Mouse (Mus musculus) neural tube, embryonic 10.5 days (tissue): ENCODE results near the gene Il17ra.

Experiments used
- DNase-seq: peaks from one replicate; pipeline ENCODE4 v3.0.0-alpha.2; 2017; ENCODE audit warnings: low spot score; ENCODE audit errors: extremely low spot score

The Il17ra gene

DNA sequence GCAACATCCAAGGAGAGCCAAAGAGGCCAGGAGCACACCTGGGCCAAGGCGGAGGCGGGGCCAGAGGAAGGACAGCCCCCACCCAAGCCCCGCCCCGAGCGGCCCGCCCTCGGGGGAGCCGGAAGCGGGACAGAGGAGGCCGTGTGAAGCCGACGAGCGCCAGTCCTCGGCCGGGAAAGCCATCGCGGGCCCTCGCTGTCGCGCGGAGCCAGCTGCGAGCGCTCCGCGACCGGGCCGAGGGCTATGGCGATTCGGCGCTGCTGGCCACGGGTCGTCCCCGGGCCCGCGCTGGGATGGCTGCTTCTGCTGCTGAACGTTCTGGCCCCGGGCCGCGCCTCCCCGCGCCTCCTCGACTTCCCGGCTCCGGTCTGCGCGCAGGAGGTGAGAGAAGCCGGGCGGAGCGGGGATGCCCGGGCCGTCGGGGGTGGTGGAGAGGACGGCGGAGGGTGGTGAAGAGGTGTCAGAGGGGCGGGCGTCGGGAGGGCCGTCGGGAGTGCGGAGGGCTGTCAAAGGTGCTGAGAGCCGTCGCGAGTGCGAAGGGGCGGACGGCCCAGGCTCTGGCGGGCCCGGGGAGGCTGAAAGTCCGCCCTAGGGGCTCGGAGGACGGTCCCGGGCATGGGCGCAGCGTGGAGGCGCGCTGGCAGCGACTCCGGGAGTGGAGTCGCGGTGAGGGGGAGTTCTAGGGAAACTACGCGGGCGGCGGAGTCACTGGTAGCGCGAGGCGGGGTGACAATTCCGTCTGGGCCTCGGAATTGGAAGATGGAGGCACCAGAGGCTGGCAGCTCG, at the start of gene Il17ra:
Il17ra (plus strand) TSS at position 162 of the 786 bp plus-strand sequence.
- peak; percentile 72 for DNase-seq

DNA sequence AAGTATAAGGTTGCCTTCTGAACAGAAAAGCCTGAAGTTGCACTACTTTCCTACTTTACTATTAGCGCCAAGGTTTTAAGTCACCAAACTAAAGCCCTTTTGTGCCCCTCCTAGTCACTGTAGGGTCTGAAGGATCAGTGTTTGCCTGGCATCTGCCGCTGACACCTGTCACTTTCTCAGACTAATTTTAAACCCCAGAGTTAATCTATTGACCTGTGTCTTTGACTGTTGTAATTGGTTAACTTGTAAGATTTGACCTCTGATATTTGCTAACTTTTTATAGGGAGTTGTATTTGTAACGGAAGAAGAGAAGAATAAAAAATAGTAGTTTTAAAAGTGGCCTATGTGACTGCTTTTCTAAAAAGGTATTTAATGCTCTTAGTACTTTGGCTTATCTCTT, 24.9 kb upstream of the Il17ra start:
- no peak for DNase-seq

DNA sequence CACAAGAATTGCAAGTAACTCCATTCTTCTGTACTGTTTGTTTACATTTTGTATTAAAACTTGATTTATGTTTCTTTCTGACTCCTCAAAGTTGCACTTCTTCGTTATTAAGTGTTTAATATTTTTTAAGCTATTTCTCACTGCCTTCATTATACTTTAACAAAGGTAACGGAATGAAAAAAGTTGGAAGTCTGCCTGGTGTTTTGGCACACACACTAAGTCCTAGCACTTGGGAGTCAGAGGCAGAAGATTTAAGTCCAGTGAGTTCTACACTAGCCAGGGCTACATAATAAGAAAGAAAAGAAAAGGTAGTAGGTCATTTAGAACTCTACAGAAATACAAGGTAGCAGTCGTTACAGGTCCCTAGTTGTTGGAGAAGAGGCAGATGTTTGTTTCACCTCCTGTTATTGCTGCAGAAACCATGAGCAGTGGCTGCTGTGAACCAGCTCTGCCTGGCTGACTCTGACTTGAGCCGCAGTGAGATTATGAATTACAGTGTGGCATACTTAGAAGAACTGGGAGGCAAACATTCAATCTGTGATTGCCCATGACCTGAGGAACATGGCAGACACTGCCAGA, 20.8 kb upstream of the Il17ra start:
- DNase-seq: no peak

DNA sequence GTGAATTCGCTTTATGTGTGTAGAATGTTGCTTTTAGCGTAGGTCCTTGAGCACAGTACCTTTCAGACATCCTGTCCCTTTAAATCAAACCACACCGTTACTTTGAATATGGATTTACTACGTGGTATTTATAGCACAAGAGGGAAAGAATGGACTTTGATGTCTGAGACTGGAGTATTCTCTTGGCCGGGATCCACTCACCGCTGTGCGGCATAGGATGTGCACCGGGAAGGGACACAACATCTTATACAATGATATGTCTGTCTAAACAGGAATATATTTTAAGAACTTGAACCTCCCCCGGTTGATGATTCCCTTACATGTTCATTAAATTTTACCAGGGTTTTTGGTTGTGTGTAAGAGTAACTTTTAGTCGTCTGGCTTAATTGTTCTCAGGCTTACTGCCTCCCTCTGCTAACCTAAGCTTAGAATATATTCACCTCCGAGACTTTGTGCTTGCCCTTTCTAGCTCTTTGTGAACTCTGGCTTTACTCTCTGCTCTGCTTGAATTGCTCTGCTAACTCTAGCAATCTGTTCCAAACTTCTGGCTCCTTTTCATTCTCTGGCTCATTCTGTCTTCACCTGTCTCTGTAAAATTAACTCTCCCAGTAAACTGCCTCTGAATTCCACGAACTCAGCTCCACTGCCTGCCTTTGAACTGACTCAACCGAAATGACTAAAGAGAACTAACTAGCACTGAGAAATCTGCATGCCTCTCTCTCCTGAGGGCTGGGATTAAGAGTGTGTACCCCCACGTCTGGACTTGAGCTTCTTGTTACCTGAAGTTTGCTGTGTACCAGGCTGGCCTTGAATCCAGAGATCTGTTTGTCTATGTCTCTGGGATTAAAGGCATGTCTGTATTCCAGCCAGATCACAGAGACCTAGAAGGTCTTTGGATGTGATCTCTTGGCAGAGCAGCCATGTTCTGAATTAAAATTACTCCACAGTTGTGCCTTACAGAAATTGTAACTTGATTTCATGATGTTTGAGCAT, 19.4 kb upstream of the Il17ra start:
- DNase-seq: no peak

DNA sequence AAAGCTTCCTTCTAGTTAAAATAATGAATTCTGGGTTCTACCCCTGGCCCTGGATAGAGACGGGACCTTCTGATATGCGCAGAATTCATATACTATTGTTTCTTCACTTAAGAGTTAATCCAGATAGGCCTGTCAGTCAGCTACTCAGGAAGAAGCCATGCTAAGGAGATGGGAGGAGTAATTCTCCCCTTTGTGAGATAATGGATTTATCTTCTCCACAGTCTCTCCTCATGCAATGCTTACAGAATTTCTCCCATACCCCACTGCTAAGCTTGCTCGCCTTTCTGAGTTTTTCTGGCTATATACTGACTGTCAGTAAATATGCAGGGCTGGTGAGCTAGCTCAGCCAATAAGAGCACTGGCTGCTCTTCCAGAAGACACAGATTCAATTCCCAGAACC, 12.8 kb upstream of the Il17ra start:
- no peak for DNase-seq

DNA sequence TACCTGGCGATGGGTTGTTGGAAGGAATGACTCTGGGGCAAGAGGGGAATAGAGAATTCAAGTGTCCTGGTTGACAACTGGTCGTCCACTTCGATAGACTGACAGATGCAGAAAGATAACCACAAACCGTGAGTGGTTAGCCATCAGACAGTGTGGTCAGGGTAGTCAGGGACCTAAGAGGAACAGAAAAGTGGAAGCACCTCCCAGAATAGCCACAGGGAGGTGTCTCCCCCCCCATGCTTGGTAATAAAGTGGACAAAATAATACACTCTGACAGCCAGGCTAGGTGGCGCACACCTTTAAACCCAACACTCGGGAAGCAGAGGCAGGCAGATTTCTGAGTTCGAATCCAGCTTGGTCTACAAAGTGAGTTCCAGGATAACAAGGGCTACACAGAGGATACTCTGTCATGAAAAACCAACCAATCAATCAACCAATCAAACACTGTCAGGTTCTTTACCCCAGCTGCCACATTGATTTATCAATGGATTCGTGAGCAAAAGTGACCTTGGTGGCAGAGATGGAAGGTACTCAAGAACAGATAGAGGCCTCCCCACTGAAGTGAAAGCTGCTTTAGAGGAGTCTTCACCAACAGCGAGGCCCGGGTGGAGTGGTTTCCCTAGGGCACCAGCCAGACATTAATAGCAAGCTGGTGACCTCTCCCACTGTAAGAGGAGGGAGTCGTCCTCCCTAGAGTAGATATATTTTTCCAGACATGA, 10.5 kb upstream of the Il17ra start:
- no peak for DNase-seq

DNA sequence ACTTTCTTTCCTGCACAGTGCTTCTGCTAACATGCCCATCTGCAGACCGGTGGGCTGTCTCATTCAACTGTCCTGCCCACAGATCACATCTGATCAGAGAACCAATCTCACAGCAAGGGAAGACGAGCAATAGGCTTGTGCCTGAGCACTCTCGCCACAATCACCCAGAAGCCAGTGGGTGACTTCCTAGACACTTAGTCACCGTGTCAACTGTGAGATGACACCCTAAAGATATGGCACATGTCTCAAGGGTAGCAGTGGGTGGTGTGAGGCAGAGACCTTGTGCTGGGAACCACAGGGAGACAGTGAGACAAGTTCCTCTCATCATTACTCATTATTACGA, 10.0 kb upstream of the Il17ra start:
- no peak for DNase-seq

DNA sequence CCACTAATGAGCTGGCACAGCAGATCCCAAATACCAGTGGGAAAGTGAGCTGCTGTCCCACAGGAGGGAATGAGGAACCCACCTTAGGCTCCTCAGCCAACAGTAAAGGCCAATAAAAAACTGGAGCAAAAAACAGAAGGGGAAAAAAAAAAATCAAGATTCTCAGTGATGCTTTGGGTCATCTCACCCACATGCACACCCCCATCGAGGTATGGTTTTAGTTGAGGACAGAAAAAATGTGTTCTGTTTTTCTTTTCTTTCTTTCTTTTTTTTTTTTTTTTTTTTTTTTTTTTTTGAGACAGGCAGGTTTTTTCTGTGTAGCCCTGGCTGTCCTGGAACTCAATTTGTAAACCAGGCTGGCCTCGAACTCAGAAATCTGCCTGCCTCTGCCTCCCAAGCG, 9.5 kb upstream of the Il17ra start:
- DNase-seq: no peak

DNA sequence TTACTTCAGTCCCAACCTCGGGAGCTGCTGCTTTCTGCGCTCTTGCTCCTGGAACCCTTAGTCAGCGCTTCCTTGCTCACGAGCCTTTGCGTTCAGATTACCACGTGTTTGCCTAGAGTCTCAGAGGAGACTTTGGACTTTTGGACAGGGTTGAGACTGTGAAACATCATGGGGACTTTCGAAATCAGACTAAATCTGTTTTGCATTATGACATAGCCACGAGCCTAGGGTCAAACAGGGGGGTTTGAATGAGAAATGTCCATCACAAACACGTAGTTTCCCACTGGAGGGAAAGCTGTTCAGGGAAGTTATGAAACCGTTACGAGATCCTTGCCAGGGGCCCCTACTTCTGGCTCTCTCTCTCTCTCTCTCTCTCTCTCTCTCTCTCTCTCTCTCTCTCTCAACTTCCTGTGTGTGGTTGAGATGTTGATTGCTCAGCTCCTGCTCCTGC, 8.4 kb upstream of the Il17ra start:
- no peak for DNase-seq

DNA sequence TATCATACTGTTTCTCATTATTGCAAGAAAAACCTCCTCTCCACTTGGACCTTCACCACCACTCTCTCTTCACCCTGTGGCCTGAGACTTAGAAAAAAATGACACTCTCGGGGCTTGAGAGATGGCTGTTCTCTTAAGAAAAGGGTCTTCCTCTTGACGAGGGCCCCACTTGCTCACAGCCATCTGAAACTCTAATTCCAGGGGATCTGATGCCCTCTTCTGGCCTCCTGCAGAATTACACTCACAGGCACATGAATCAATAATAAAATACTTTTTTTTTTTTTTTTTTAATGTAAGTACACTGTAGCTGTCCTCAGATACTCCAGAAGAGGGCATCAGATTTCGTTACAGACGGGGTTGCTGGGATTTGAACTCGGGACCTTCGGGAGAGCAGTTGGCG, 6.0 kb upstream of the Il17ra start:
- DNase-seq: no peak

DNA sequence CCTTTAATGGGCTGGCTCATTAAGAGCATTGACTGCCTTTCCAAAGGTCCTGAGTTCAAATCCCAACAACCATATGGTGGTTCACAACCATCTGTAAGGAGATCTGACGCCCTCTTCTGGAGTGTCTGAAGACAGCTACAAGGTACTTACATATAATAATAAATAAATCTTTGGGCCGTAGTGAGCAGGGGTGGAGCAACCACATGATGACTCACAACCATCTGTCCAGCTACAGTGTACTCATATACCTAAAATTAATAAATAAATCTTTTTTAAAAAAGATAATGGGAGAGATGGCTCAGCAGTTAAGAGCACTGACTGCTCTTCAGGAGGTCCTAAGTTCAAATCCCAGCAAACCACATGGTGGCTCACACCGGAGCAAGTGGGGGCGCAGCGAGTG, 5.3 kb upstream of the Il17ra start:
- DNase-seq: no peak

DNA sequence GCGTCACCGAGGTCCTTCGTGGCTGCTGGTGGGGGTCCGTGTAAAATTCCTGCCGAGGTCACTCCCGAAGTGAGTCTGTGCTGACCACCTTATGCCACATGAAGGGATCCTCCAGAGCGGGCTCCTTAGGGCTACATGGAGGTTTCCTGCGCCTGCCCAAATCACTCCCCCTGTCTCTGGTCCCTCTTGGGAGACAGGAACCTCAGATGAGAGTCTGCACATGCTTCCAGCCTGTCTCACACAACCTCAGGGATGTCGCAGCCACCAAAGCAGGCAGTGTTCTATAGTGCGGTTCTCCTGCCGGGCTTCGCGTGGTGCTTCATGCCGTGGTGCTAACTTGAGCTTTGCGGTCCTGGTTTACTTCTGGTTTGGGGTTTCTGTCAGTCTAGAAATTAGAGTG, 1.8 kb upstream of the Il17ra start:
- no peak for DNase-seq

DNA sequence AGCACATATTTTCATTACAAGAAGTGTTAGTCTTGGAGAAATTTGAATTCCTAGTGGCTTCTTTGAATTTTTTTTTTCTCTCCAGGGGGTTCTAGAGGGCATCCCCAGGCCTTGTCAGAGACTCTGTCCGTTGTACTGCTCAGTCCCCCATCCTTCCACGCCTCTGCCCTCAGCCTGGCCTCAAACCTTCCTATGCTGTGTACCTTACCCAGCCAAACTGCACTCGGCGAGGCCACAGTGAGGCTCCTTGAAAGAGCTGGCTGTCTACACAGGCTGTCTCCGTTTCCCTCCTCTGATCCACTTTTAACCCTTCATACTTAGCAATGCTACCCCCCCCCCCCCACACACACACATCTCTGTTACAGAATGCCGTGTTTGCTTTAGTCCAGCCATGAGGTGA, 796 bp upstream of the Il17ra start:
- no peak for DNase-seq

DNA sequence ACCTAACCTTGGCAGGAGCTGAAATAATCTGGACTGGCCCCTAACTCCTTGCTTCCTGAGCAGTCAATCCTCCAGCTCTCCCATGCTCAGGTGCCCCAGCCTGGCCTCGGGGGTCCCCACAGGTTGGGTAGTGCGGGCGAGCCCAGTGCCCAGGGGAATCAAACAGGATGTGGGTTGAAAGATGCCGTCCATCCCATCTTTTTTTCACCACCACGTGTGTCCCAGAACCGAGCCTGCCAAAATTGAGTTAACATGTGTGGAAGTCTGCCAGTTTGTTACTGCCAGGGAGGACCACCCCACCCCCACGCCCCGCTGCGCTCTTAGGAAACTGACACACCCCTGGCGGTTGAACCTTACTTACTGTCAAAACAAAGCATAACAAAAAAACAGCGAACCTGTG, 837 bp downstream of the Il17ra start:
- peak; percentile 18 for DNase-seq

DNA sequence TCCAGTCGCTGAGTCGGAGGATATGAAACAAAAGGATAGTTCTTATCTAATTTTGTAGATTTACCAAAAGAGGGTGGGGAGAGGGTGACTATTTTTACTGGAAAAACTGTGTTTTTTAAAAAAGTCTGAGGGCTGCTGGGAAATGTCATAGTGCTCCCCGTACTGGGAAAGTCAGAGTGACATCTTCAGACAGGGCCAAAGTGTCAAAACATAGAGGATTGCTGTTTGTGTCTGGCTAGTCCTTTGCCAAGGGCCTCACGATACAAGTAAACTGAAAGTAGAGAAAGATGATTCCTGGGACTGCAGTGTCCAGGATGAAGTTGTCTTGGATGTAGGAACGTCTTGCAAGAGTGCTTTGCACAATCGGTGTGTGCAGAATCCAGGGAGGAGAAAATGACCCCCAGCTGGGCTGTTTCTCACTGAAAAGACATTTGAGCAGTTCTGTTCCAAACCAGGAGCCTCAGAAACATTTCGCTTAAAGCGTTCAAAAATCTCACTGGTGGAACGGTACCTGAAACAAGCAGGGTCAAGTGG, 1.4 kb downstream of the Il17ra start:
- DNase-seq: no peak

DNA sequence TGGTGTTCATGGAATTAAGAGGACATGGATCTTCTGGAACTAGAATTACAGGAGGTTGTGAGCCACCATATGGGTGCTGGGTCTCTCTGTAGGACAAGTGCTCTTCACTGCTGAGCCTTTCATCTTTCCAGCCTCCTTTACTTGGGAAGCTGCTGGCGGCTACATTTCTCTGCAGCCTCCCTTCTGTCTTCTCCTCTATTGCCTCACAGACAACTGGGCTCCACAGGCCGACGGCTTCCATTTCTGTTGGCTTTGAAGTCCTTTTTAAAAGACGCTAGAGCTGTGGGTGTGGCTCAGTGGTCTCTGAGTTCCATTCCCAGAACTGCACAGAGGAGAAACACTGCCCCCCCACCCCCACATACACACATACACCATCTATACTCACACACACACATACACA, 2.3 kb downstream of the Il17ra start:
- DNase-seq: no peak

DNA sequence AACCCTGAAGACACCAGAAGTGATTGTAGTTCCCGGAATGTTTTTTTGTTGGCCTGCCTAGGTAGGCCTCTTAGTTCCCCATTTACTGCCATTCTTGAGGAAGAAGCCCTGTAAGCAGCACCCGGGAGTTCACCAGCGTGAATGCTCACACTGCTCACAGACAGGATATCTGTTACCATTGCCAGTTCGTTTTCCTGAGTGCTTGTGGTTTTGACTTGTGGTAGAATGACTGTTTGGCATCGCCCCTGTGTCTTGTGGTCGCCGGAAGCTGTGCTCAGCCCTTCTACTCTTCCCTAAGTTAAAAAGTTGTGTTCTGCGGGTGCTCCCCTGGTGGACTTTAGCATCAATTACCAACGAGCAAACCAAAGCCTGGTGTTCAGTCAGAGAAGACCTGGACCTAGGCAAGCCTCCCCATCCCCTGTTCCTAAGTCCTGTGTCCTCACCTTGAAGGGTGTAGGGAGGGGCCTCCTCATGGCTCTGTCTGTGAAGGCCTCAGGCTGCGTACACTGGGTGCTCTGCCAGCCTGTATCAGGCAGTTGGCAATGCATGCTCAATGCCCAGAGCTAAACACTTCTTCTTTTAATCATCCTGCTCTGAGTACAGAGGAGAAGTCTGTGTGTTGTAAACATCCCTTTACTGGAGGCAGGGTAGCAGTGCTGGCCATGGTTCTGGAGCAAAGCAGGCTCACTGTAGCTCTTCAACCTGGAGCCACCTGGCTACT, 3.7 kb downstream of the Il17ra start:
- no peak for DNase-seq

DNA sequence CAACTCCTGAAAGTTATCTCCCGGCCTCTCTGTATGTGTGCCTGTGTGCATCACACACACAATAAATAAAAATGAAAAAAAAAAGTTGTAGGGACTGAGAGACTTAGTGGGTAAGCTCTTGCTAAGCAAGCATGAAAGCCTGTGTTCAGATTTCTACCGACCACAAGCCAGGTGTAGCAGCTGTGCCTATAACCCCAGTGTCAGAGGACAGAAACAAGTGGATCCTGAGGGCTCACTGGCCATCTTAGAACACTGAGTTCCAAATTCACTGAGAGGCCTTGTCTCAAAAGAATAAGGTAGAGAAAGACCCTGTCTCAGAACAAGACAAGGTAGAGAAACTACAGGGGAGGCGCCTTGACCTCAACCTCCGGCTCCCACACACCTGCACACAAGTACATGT, 5.2 kb downstream of the Il17ra start:
- no peak for DNase-seq

DNA sequence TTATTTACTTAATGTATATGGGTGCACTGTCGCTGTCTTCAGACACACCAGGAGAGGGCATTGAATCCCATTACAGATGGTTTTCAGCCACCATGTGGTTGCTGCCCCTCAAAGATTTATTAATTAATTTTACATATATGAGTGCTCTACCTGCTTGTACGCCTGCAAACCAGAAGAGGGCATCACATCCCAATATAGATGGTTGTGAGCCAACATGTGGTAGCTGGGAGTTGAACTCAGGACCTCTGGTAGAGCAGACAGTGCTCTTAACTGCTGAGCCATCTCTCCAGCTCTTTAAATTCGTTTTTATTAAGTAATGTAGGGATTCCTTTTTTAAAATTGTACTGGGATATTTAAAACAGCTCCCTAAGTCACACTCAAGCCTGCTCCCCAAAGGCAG, 6.2 kb downstream of the Il17ra start:
- DNase-seq: no peak

DNA sequence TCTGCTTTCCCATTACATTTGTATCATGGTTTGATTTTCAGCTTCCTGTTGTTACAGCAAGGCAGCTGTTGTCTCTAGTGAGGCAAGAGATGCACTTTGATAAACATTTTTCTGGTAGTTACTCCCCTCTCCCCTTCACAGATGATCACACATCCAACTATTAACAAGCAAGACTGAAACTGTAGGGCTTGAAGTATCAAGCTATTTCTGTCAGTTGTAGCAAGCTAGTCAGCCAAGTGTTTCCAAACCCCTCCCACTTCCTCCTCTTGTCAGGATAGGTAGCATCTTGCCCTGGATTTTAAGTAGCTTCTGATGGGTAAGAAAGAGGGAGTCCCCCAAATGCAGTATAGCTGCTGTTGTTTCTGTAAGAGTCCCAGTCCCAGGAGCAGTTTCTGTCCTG, 6.7 kb downstream of the Il17ra start:
- DNase-seq: no peak

DNA sequence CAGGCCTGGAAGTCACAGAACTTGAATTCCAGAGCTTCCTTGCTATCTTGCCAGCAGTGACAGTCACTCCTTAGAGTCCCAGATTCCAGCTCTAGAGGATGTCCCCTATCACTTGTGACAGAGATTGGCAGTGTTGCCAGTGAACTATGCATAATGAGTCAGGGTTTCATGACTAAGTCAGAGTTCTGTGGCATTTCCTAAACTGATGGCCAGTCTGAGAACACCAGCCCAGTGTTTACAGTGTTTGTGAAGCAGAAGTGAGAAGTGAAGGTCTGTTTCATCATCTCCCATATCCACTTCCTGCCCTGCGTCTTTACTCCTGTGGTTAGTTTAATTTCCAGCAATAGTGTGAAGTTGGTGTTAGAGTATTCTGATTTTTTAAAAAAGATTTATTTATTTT, 7.6 kb downstream of the Il17ra start:
- no peak for DNase-seq
